Mouse (Mus musculus) bone marrow macrophage, adult 2 months (primary cell): ENCODE measurements around the gene Med25.

ENCODE experiments used
- CTCF ChIP-seq: IDR thresholded peaks from 2 replicates; pipeline ENCODE4 v1.5.1; 2012; ENCODE audit warnings: low read depth, mild to moderate bottlenecking, low read length, moderate library complexity
- POLR2A ChIP-seq: IDR thresholded peaks from 2 replicates; pipeline ENCODE4 v1.6.1; 2012; ENCODE audit warnings: mild to moderate bottlenecking, low read depth, low read length, borderline replicate concordance

DNA sequence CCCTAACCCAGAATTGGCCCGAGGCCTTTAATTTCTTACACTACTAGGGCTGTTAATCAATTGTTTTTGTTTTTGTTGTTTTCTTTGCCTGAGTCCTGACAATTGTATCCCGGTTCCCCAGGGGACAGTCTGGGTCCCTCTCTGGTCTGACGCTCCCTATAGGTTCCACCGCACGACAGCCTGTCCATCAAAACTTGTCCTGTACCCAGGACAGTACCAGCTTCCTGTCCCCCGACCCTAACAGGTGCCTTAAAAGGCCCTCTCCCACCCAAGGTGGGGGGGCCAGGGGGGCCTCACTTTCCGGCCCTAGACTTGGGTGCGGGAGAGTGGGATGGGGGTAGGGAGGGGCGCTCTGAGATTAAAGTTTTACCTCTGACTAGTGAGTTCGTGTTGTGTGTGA lies 37.5 kb downstream of the Med25 start:
- 0 out of 2 replicates have a peak, but pooled peaks have one; percentile 17 for TF ChIP-seq CTCF
- TF ChIP-seq POLR2A, result no peak
